In the genomic region with DNA sequence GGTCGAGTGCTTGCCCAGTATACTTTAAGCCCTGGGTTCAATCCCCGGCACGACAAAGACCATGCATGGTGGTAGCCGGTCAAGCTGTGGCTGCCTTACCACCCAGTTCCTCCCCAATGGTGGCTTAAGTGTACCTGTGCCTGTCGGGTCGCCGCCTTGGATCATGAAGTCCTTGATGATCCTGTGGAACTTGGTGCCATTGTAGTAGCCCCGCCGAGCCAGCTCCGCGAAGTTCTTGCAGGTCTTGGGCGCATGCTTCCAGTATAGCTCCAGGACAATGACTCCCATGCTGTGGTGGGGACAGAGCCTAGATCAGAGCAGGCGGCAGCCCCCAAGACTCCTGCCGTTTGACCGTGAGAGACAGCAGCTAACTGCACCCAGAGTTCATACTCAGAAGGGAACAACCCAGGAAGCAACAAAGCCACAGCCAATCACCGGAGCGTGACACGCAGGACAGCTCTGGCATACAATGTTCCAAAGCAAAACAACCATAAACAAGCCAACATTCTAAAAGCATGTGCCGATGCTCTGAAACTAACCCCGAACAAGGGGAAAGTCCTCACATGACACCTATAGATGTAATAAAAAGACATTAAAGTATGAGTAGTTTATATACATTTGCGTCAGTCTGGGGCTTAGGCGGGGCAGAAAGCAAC, we compare ENCODE assay signal across 12 mouse cellular contexts. TPM values are rescaled to one million over a fixed set of nuclear protein-coding genes. Genes with fewer than 3 reads are reported as not detected.
DNase-seq lines count a peak whose midpoint lies in the region; ATAC-seq and TF ChIP-seq lines count a peak whose summit lies in the region.
"Had no signal": no experiment of that assay in that cellular context is flagged by ENCODE, and none has a peak within 500 bp of the region (broad histone marks: within the 10 kb centered on the region; RNA-seq: fewer than 3 reads in every experiment).

No protein-coding gene starts in this region.

- TF ChIP-seq CTCF in CH12.LX (conservative IDR thresholded peaks at IDR 0.05 in 1 of 2, IDR thresholded peaks at IDR 0.05 in 1 of 2; ENCODE audit: low read depth in 2 of 2, low read length in 2 of 2) = no peak
- TF ChIP-seq CTCF in intestine, postnatal 0 days (IDR thresholded peaks at IDR 0.05; ENCODE audit: low read depth) = no peak

- H3K4me1 ChIP-seq in kidney, embryonic 14.5 days (ENCODE audit: control insufficient read depth, insufficient read depth, low read length) = peaks cover 32% of the 10 kb centered on the region
- H3K4me1 ChIP-seq in CH12.LX (ENCODE audit: control insufficient read depth in 1 of 2, insufficient read depth in 2 of 2) = peaks cover 13 to 47% of the 10 kb centered on the region in 2 experiments
- peaks cover 3% of the 10 kb centered on the region; the same call in 1 of the 2 replicates for H3K4me1 ChIP-seq in intestine, postnatal 0 days (replicated peaks; ENCODE audit: control insufficient read depth, insufficient read depth, low read length)

- in situ Hi-C loops in CH12.LX (cut with MboI; ENCODE audit: low pct_ligation_motif_present, low pct_unique_long_range_greater_than_20kb, low sequenced_read_pairs) = loop anchor here (5.0 kb wide), 2 partner anchors 106 to 251 kb away; no protein-coding TSS in a partner anchor

- no peak for TF ChIP-seq RAD21 in CH12.LX (IDR thresholded peaks at IDR 0.05; ENCODE audit: low read depth, low read length)

- dilution Hi-C loops in CH12.LX (cut with MboI; ENCODE audit: extremely low pct_ligation_motif_present, extremely low pct_unique_long_range_greater_than_20kb, low sequenced_read_pairs) = no loop called here

- 0 out of 2 replicates have a peak overlapping the region, but pooled peaks have one; percentile 4 for H3K4me3 ChIP-seq in kidney, embryonic 14.5 days (ENCODE audit: low read length)
- peak overlapping the region; percentile 47 to 58 (median 54) for H3K4me3 ChIP-seq in CH12.LX (replicated peaks in 1 of 3; ENCODE audit: low read depth in 2 of 3, low read length in 2 of 3, poor library complexity in 1 of 3)
- no peak overlapping the region for H3K4me3 ChIP-seq in intestine, postnatal 0 days (ENCODE audit: low read depth, low read length)
- H3K4me3 ChIP-seq: neural tube, embryonic 13.5 days had no signal

- H3K27ac ChIP-seq in kidney, embryonic 14.5 days (ENCODE audit: low read depth, low read length) = no peak overlapping the region
- H3K27ac ChIP-seq in CH12.LX (ENCODE audit: insufficient read depth, low read depth) = peak overlapping the region; percentile 56
- H3K27ac ChIP-seq in intestine, postnatal 0 days (ENCODE audit: low read depth, low read length) = no peak overlapping the region
- H3K27ac ChIP-seq: neural tube, embryonic 13.5 days had no signal

- H3K9ac ChIP-seq in kidney, embryonic 14.5 days (ENCODE audit: low read depth, low read length) = no peak overlapping the region
- H3K9ac ChIP-seq in CH12.LX (ENCODE audit: insufficient read depth, low read depth) = peak overlapping the region; percentile 5; the same call in 1 of the 2 replicates
- H3K9ac ChIP-seq in intestine, postnatal 0 days (ENCODE audit: low read depth, low read length) = 0 out of 2 replicates have a peak overlapping the region, but pooled peaks have one; percentile 31
- H3K9ac ChIP-seq: neural tube, embryonic 13.5 days had no signal

- H3K36me3 ChIP-seq in kidney, embryonic 14.5 days (ENCODE audit: control insufficient read depth, insufficient read depth, low read length) = peaks cover 41% of the 10 kb centered on the region
- H3K36me3 ChIP-seq in CH12.LX (replicated peaks in 1 of 2; ENCODE audit: control insufficient read depth in 1 of 2, insufficient read depth in 1 of 2, low read length in 1 of 2) = peaks cover 27 to 39% of the 10 kb centered on the region in 2 experiments
- H3K36me3 ChIP-seq in intestine, postnatal 0 days (ENCODE audit: control insufficient read depth, insufficient read depth) = peaks cover 26% of the 10 kb centered on the region; the same call in 1 of the 2 replicates

- no peak for TF ChIP-seq POLR2A in CH12.LX (IDR thresholded peaks at IDR 0.05; ENCODE audit: low read depth, low read length)

- H3K27me3 ChIP-seq in kidney, embryonic 14.5 days (ENCODE audit: control insufficient read depth, insufficient read depth, low read length) = no peaks in the 10 kb centered on the region
- no peaks in the 10 kb centered on the region for H3K27me3 ChIP-seq in CH12.LX (replicated peaks)
- H3K27me3 ChIP-seq in intestine, postnatal 0 days (replicated peaks; ENCODE audit: control insufficient read depth, insufficient read depth, low read length) = no peaks in the 10 kb centered on the region
- H3K27me3 ChIP-seq: neural tube, embryonic 13.5 days had no signal

- H3K4me2 ChIP-seq in kidney, embryonic 14.5 days (replicated peaks; ENCODE audit: low read depth, low read length) = peak overlapping the region; percentile 83
- peak overlapping the region; percentile 86 for H3K4me2 ChIP-seq in CH12.LX (ENCODE audit: insufficient read depth, low read depth, poor library complexity, severe bottlenecking)
- peak overlapping the region; percentile 30; the same call in 1 of the 2 replicates for H3K4me2 ChIP-seq in intestine, postnatal 0 days (replicated peaks; ENCODE audit: low read depth)

- ATAC-seq in CD4-positive, CD25-positive, alpha-beta regulatory T cell, adult 4 months = no peak
- no peak for ATAC-seq in kidney, embryonic 14.5 days (ENCODE audit: low FRiP score, low TSS enrichment)
- ATAC-seq in intestine, postnatal 0 days = no peak

- intact Hi-C loops in left cerebral cortex, postnatal 36 days (cut with DNase I) = no loop called here

- peak; percentile 57 for DNase-seq in CD4-positive, CD25-positive, alpha-beta regulatory T cell, adult 2 months (ENCODE audit: low read depth, low spot score)
- DNase-seq in kidney, adult 9 months = no peak
- peak; percentile 52 for DNase-seq in CH12.LX (ENCODE audit: extremely low read depth)
- no peak for DNase-seq in urinary bladder, adult 18-20 months (ENCODE audit: low spot score in 2 of 2)
- no peak for DNase-seq in left cerebral cortex, postnatal 36 days (ENCODE audit: low spot score in 2 of 2)
- DNase-seq: cerebellum, adult 18-20 months; kidney, postnatal 36 days had no signal

- WGBS in kidney, embryonic 14.5 days = 86% methylated on average over 22 of the region's 22 CpGs
- WGBS in intestine, postnatal 0 days = 78% methylated on average over 22 of the region's 22 CpGs

- peaks cover 52% of the 10 kb centered on the region for H3K79me2 ChIP-seq in CH12.LX (replicated peaks; ENCODE audit: control insufficient read depth, extremely low read depth, insufficient read depth, poor library complexity, severe bottlenecking)

- no peaks in the 10 kb centered on the region for H3K9me3 ChIP-seq in kidney, embryonic 14.5 days (ENCODE audit: control insufficient read depth, low read length)
- H3K9me3 ChIP-seq in CH12.LX (replicated peaks; ENCODE audit: low read length) = no peaks in the 10 kb centered on the region
- H3K9me3 ChIP-seq in intestine, postnatal 0 days (ENCODE audit: control insufficient read depth) = no peaks in the 10 kb centered on the region
- H3K9me3 ChIP-seq: neural tube, embryonic 13.5 days had no signal

- TF ChIP-seq EP300 in CH12.LX (IDR thresholded peaks at IDR 0.05; ENCODE audit: low read length) = 0 out of 2 replicates have a peak, but pooled peaks have one; percentile 8

TF ChIP-seq in CH12.LX, 34 proteins besides CTCF, POLR2A, EP300 and RAD21 (continues in another document):
- peak; percentile 71; the same call in 1 of the 2 replicates for TF ChIP-seq SIN3A (IDR thresholded peaks at IDR 0.05; ENCODE audit: low read length)
- TF ChIP-seq MEF2A (IDR thresholded peaks at IDR 0.05; ENCODE audit: borderline replicate concordance, low read depth, low read length) = no peak
- TF ChIP-seq BHLHE40 (IDR thresholded peaks at IDR 0.05; ENCODE audit: low read depth, low read length) = peak; percentile 42; the same call in 1 of the 2 replicates
- TF ChIP-seq JUN (IDR thresholded peaks at IDR 0.05; ENCODE audit: insufficient read depth, low read depth, low read length) = no peak
- no peak for TF ChIP-seq PAX5 (IDR thresholded peaks at IDR 0.05; ENCODE audit: low read length)

RNA-seq across cellular contexts. Expression of a gene that starts 2.3 kb away (rescaled TPM):
- polyA plus RNA-seq in CD4-positive, CD25-positive, alpha-beta regulatory T cell, adult 4 months (2017; shearing (Covaris generic)) = 100 to 1,000 TPM in 1 of 2 experiments, 10 to 100 TPM in 1; 72.7 to 101 TPM
- polyA plus RNA-seq in kidney, embryonic 14.5 days (2014; fragmentation: Nextera tagmentation; extraction: Ambion mirVana) = 161 and 169 TPM in 2 replicates
- total RNA-seq in CH12.LX (2012; rRNA removed) (97.2 and 123 TPM in 2 replicates), CH12.LX (2014; rRNA removed) (135 and 143 TPM in 2 replicates)
- polyA plus RNA-seq in CH12.LX (2012; ENCODE audit: insufficient read length, low read depth) = 107 and 110 TPM in 2 replicates
- polyA plus RNA-seq in intestine, postnatal 0 days (2015; fragmentation: Nextera tagmentation; extraction: Ambion mirVana) = 53.7 and 59.1 TPM in 2 replicates
- 10 to 100 TPM; 16.7 to 19.0 TPM for total RNA-seq in left cerebral cortex, postnatal 36 days (2021)

RNA-seq across cellular contexts. Expression of a gene that starts 6.9 kb away (rescaled TPM):
- 100 to 1,000 TPM in 1 of 2 experiments, 10 to 100 TPM in 1; 98.0 to 123 TPM for polyA plus RNA-seq in CD4-positive, CD25-positive, alpha-beta regulatory T cell, adult 4 months (2017; shearing (Covaris generic))
- 59.8 and 63.3 TPM in 2 replicates for polyA plus RNA-seq in kidney, embryonic 14.5 days (2014; fragmentation: Nextera tagmentation; extraction: Ambion mirVana)
- total RNA-seq in CH12.LX (2012; rRNA removed) = 69.1 and 75.1 TPM in 2 replicates
- 86.1 and 89.1 TPM in 2 replicates for total RNA-seq in CH12.LX (2014; rRNA removed)
- polyA plus RNA-seq in CH12.LX (2012; ENCODE audit: insufficient read length, low read depth) = 60.4 and 67.9 TPM in 2 replicates
- polyA plus RNA-seq in intestine, postnatal 0 days (2015; fragmentation: Nextera tagmentation; extraction: Ambion mirVana) = 111 and 116 TPM in 2 replicates
- 10 to 100 TPM; 78.1 to 94.7 TPM for total RNA-seq in left cerebral cortex, postnatal 36 days (2021)

RNA-seq across cellular contexts. Expression of a gene that starts 23.8 kb away (rescaled TPM):
- 1 to 10 TPM; 2.2 to 2.3 TPM for polyA plus RNA-seq in CD4-positive, CD25-positive, alpha-beta regulatory T cell, adult 4 months (2017; shearing (Covaris generic))
- 11.3 and 12.3 TPM in 2 replicates for polyA plus RNA-seq in kidney, embryonic 14.5 days (2014; fragmentation: Nextera tagmentation; extraction: Ambion mirVana)
- total RNA-seq in CH12.LX (2012; rRNA removed) (0.50 and 1.3 TPM in 2 replicates), CH12.LX (2014; rRNA removed) (0.68 and 0.74 TPM in 2 replicates)
- 1.4 and 1.9 TPM in 2 replicates for polyA plus RNA-seq in CH12.LX (2012; ENCODE audit: insufficient read length, low read depth)
- polyA plus RNA-seq in intestine, postnatal 0 days (2015; fragmentation: Nextera tagmentation; extraction: Ambion mirVana) = 2.7 and 3.3 TPM in 2 replicates
- 100 to 1,000 TPM; 146 to 155 TPM for total RNA-seq in left cerebral cortex, postnatal 36 days (2021)
- total RNA-seq: liver, adult 2 months had no signal
- polyA plus RNA-seq: liver, adult 2 months had no signal

RNA-seq across cellular contexts. Expression of a gene that starts 55.7 kb away (rescaled TPM):
- under 1 TPM; 0.44 to 0.57 TPM for polyA plus RNA-seq in CD4-positive, CD25-positive, alpha-beta regulatory T cell, adult 4 months (2017; shearing (Covaris generic))
- polyA plus RNA-seq in kidney, embryonic 14.5 days (2014; fragmentation: Nextera tagmentation; extraction: Ambion mirVana) = 0.32 and 0.90 TPM in 2 replicates
- total RNA-seq in CH12.LX (2012; rRNA removed) (0.13 TPM in 1 of 2 replicates, not detected in the other), CH12.LX (2014; rRNA removed) (not detected in 2 replicates)
- polyA plus RNA-seq in CH12.LX (2012; ENCODE audit: insufficient read length, low read depth) = not detected in 2 replicates
- polyA plus RNA-seq in intestine, postnatal 0 days (2015; fragmentation: Nextera tagmentation; extraction: Ambion mirVana) = 0.73 and 0.76 TPM in 2 replicates
- total RNA-seq in left cerebral cortex, postnatal 36 days (2021) = 1 to 10 TPM; 1.1 to 1.3 TPM

Comparison
In these comparisons a context has a peak if more than half of its experiments do, and no peak if none do; other contexts are left out.
1. DNase-seq: peak in CD4-positive, CD25-positive, alpha-beta regulatory T cell, adult 2 months (single experiment) and CH12.LX (single experiment); none in kidney, adult 9 months (single experiment), urinary bladder, adult 18-20 months (0 of 2) and left cerebral cortex, postnatal 36 days (0 of 2).
2. H3K4me2 ChIP-seq: peak in every context shown above with its lines; median percentile 86 in CH12.LX; 83 in kidney, embryonic 14.5 days; 30 in intestine, postnatal 0 days.